Mouse (Mus musculus) neural tube, embryonic 11.5 days (tissue): Measurements from ENCODE around the gene Med13l. TPM values are rescaled to one million over a fixed set of nuclear protein-coding genes. Genes with fewer than 3 reads are reported as not detected.

Source experiments
- ATAC-seq: fragments of 200-750 bp; cut with Nextera tagmentation; 2 replicates; pipeline ENCODE4 v1.8.0; 2017; ENCODE audit warnings: moderate number of reproducible peaks, mild to moderate bottlenecking, moderate TSS enrichment, moderate library complexity; ENCODE audit not compliant: insufficient read depth, low FRiP score, low TSS enrichment
- DNase-seq: peaks from one replicate; pipeline ENCODE4 v3.0.0-alpha.2; 2015; ENCODE audit warnings: low spot score
- H3K27ac ChIP-seq: fragments of 300-500 bp; sonication (generic); 2 replicates; pipeline ENCODE4 v1.5.1; 2014; ENCODE audit warnings: low read depth, mild to moderate bottlenecking, low read length
- H3K27me3 ChIP-seq: fragments of 300-500 bp; sonication (generic); 2 replicates; pipeline ENCODE4 v1.6.1; 2014; ENCODE audit warnings: mild to moderate bottlenecking, low read length, mixed read lengths; ENCODE audit not compliant: control insufficient read depth, insufficient read depth
- H3K36me3 ChIP-seq: fragments of 300-500 bp; sonication (generic); 2 replicates; pipeline ENCODE4 v1.6.1; 2014; ENCODE audit warnings: mild to moderate bottlenecking, low read length, moderate library complexity, mixed read lengths; ENCODE audit not compliant: control insufficient read depth, insufficient read depth
- H3K4me1 ChIP-seq: fragments of 300-500 bp; sonication (generic); 2 replicates; pipeline ENCODE4 v1.6.1; 2014; ENCODE audit warnings: low read length, mixed read lengths; ENCODE audit not compliant: control insufficient read depth, insufficient read depth
- H3K4me2 ChIP-seq: fragments of 300-500 bp; sonication (generic); 2 replicates; pipeline ENCODE4 v1.6.1; 2014; ENCODE audit warnings: low read depth, mild to moderate bottlenecking, moderate library complexity
- H3K4me3 ChIP-seq: fragments of 300-500 bp; sonication (generic); 2 replicates; pipeline ENCODE4 v1.5.1; 2014; ENCODE audit warnings: low read depth, low read length
- H3K9ac ChIP-seq: fragments of 300-500 bp; sonication (generic); 2 replicates; pipeline ENCODE4 v1.6.1; 2014; ENCODE audit warnings: mild to moderate bottlenecking, low read length
- H3K9me3 ChIP-seq: fragments of 300-500 bp; sonication (generic); 2 replicates; pipeline ENCODE4 v1.6.1; 2016; ENCODE audit warnings: low read length; ENCODE audit not compliant: control insufficient read depth
- WGBS: fragments of 180-500 bp; shearing (Covaris S2); extraction: QIAGEN DNeasy Blood & Tissue Kit; methylation state at CpG from one replicate; pipeline ENCODE4 v1.1.7; 2014; 5-methylcytosine and 5-hydroxymethylcytosine counted together
- polyA plus RNA-seq: library from polyadenylated mRNA; unstranded; fragments of >200 nt; fragmentation: Nextera tagmentation; extraction: Ambion mirVana; gene quantifications from 2 replicates; pipeline ENCODE4 v1.2.1, GENCODE M21; 2014

Med13l gene
- polyA plus RNA-seq, 1 experiment from 2014 or later: 14.6 TPM

- H3K27me3 ChIP-seq: no peaks in the 10 kb centered on the region
- no peak overlapping the region for H3K4me3 ChIP-seq
- no peak overlapping the region for H3K9ac ChIP-seq
- no peaks in the 10 kb centered on the region for H3K36me3 ChIP-seq
- WGBS: 88% methylated on average over 7 of the region's 7 CpGs
- H3K27ac ChIP-seq: no peak overlapping the region
- ATAC-seq: no peak
- no peak overlapping the region for H3K4me2 ChIP-seq
- no peak for DNase-seq
- H3K4me1 ChIP-seq: peaks cover 25% of the 10 kb centered on the region
- no peaks in the 10 kb centered on the region for H3K9me3 ChIP-seq
These were observed 59.9 kb downstream of the Med13l start for GRCm38 (mm10) chr5:118620330-118620910.

- H3K36me3 ChIP-seq: no peaks in the 10 kb centered on the region
- no peak overlapping the region for H3K9ac ChIP-seq
- DNase-seq (no peak), ATAC-seq (no peak)
- H3K27me3 ChIP-seq: no peaks in the 10 kb centered on the region
- no peak overlapping the region for H3K27ac ChIP-seq
- WGBS: 91% methylated on average over 4 of the region's 4 CpGs
- no peak overlapping the region for H3K4me3 ChIP-seq
- H3K9me3 ChIP-seq: no peaks in the 10 kb centered on the region
- H3K4me2 ChIP-seq: no peak overlapping the region
- H3K4me1 ChIP-seq: peaks cover 25% of the 10 kb centered on the region
These were observed 61.4 kb downstream of the Med13l start for GRCm38 (mm10) chr5:118621877-118622276.

- Histone ChIP-seq H3K36me3 (no peaks in the 10 kb centered on the region), H3K27me3 (no peaks in the 10 kb centered on the region), H3K4me2 (no peak overlapping the region), H3K9ac (no peak overlapping the region), H3K4me3 (no peak overlapping the region), H3K27ac (no peak overlapping the region), H3K4me1 (peaks cover 21% of the 10 kb centered on the region), H3K9me3 (no peaks in the 10 kb centered on the region)
- 93% methylated on average over 5 of the region's 5 CpGs for WGBS
- ATAC-seq (no peak), DNase-seq (no peak)
These were observed 61.9 kb downstream of the Med13l start for GRCm38 (mm10) chr5:118622346-118622745.

GRCm38 (mm10) chr5:118623797-118624196, 63.3 kb downstream of the Med13l start:
- Histone ChIP-seq H3K4me1 (peaks cover 15% of the 10 kb centered on the region), H3K36me3 (no peaks in the 10 kb centered on the region), H3K4me3 (no peak overlapping the region), H3K9me3 (no peaks in the 10 kb centered on the region), H3K9ac (no peak overlapping the region), H3K27ac (no peak overlapping the region), H3K4me2 (no peak overlapping the region), H3K27me3 (no peaks in the 10 kb centered on the region)
- ATAC-seq: no peak
- DNase-seq: no peak
- WGBS: 67% methylated on average over 5 of the region's 5 CpGs

- H3K4me2 ChIP-seq: no peak overlapping the region
- no peak overlapping the region for H3K9ac ChIP-seq
- 92% methylated on average over 5 of the region's 5 CpGs for WGBS
- DNase-seq (no peak), ATAC-seq (no peak)
- no peak overlapping the region for H3K27ac ChIP-seq
- H3K4me1 ChIP-seq: peaks cover 4% of the 10 kb centered on the region; the same call in 1 of the 2 replicates
- H3K36me3 ChIP-seq: no peaks in the 10 kb centered on the region
- H3K9me3 ChIP-seq: no peaks in the 10 kb centered on the region
- no peak overlapping the region for H3K4me3 ChIP-seq
- H3K27me3 ChIP-seq: no peaks in the 10 kb centered on the region
These were observed 67.2 kb downstream of the Med13l start for GRCm38 (mm10) chr5:118627630-118628029.

GRCm38 (mm10) chr5:118628211-118628610, 67.7 kb downstream of the Med13l start:
- H3K4me2 ChIP-seq: no peak overlapping the region
- no peak for DNase-seq
- H3K4me1 ChIP-seq: peaks cover 4% of the 10 kb centered on the region; the same call in 1 of the 2 replicates
- no peak overlapping the region for H3K4me3 ChIP-seq
- H3K36me3 ChIP-seq: no peaks in the 10 kb centered on the region
- WGBS: 90% methylated on average over 4 of the region's 4 CpGs
- H3K9ac ChIP-seq: no peak overlapping the region
- H3K9me3 ChIP-seq: no peaks in the 10 kb centered on the region
- H3K27ac ChIP-seq: no peak overlapping the region
- no peak for ATAC-seq
- no peaks in the 10 kb centered on the region for H3K27me3 ChIP-seq

GRCm38 (mm10) chr5:118632346-118632745, 71.9 kb downstream of the Med13l start:
- Histone ChIP-seq H3K27ac (no peak overlapping the region), H3K4me1 (peaks cover 16% of the 10 kb centered on the region), H3K9me3 (no peaks in the 10 kb centered on the region), H3K4me3 (no peak overlapping the region), H3K4me2 (no peak overlapping the region), H3K36me3 (no peaks in the 10 kb centered on the region), H3K9ac (no peak overlapping the region), H3K27me3 (no peaks in the 10 kb centered on the region)
- no peak for ATAC-seq
- WGBS: 70% methylated on average over 8 of the region's 8 CpGs
- DNase-seq: no peak

- Histone ChIP-seq H3K4me1 (peaks cover 15% of the 10 kb centered on the region), H3K4me2 (no peak overlapping the region), H3K9ac (no peak overlapping the region), H3K27me3 (no peaks in the 10 kb centered on the region), H3K4me3 (no peak overlapping the region), H3K9me3 (no peaks in the 10 kb centered on the region), H3K36me3 (no peaks in the 10 kb centered on the region), H3K27ac (no peak overlapping the region)
- no peak for ATAC-seq
- WGBS: 82% methylated on average over 8 of the region's 8 CpGs
- DNase-seq: no peak
These were observed 72.6 kb downstream of the Med13l start for GRCm38 (mm10) chr5:118633106-118633505.

- no peaks in the 10 kb centered on the region for H3K27me3 ChIP-seq
- DNase-seq: peak; percentile 28
- no peaks in the 10 kb centered on the region for H3K9me3 ChIP-seq
- 0 out of 2 replicates have a peak overlapping the region, but pooled peaks have one; percentile 64 for H3K27ac ChIP-seq
- H3K36me3 ChIP-seq: no peaks in the 10 kb centered on the region
- ATAC-seq: no peak
- H3K4me2 ChIP-seq: no peak overlapping the region
- H3K4me1 ChIP-seq: peaks cover 14% of the 10 kb centered on the region
- no peak overlapping the region for H3K9ac ChIP-seq
- 23% methylated on average over 11 of the region's 11 CpGs for whole genome bisulfite sequencing
- H3K4me3 ChIP-seq: no peak overlapping the region
These were observed 75.2 kb downstream of the Med13l start for GRCm38 (mm10) chr5:118635476-118636187.
